Mouse (Mus musculus) adrenal gland, adult 2 months (tissue): ENCODE measurements at regions not wholly inside any gene's neighbourhood (a gene's known extent, or its start where the extent isn't known, plus 50 kb on each side); places are given as distances from the start of the nearest gene placed in this dataset.

Experiments
- DNase-seq: peaks from one replicate; pipeline ENCODE4 v3.0.0; 2021

- no peak for DNase-seq
Observed at GRCm38 (mm10) chr8:4411126-4411525, 81.7 kb upstream of the Cers4 start.

DNA sequence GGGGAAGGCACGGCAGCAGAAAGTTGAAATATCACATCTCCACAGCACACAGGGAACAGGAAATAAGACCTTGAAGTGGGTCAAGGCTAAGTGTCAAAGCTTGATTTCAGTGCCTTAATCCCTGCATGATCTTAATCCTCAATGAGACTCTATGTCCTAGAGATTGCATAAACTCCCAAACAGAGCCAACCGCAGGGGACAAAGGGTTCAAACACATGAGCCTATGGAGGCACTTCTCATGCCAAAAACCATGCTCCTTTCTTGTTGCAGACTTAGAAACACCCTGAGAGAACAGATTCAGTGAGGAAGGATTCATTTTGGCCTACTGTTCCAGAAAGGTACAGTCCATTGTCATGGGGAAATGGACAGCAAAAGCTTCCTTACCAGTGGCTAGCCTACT lies 81.0 kb upstream of the Cers4 start:
- DNase-seq: no peak

DNA sequence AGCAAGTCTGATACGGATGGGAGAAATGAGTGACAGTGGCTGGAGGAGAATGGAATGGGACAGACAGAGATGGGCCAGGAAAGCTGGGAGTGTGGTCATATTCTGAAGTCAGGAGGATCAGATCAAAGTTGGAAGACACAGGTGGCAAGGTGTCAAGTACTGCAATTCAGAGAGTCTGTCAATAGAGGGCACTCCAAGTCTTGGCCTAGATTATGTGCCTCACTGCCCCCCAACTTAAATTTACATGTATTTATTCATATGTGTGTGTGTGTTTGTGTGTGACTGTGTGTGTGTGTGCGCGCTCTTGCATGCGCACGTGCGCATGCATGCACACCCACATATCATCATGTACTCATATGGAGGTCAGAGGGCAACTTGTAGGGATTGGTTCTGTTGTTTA lies 79.6 kb upstream of the Cers4 start:
- DNase-seq: peak; percentile 13

DNA sequence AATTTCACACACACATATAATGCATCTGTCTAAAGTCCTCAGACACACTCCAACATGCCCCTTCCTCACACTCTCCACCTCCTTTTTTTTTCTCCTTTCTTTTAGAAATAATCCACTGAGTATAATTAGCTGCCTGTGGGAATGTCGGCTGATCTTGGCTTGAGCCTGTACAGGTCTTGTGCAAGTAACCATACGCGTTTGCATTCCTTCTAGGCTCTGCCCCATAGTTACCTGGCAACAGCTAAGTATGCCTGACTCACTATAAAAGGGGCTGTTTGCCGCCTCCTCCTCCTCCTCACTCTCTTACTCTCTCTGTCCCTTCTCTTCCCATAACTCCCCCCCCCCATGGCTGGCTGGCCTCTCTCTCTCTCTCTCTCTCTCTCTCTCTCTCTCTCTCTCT lies 79.1 kb upstream of the Cers4 start:
- DNase-seq: no peak

- DNase-seq: no peak
Observed at GRCm38 (mm10) chr8:4417141-4417540, 75.7 kb upstream of the Cers4 start.

- DNase-seq: no peak
Observed at GRCm38 (mm10) chr8:4433161-4433560, 59.7 kb upstream of the Cers4 start.

DNA sequence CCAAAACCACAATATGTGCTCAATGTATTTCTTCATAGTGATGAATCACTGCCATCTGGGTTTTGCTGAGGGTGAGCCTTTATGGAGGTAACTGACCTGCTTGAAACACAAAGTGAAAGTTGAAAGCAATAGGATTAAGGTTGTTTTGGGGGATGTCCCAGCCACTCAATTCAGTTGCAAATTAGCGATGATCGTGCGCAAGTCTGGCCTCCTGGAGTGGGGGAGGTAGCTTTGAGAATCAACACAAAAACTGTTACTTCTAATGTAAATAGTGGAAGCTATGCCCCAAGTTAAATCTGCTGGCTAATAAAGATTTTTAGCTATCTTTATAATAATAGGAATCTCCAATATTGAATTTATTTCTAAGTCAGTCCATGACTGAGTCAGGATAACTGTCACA lies 56.3 kb upstream of the Cers4 start:
- no peak for DNase-seq
